Mouse (Mus musculus): ENCODE results near the gene Olfr972. TPM values are rescaled to one million over a fixed set of nuclear protein-coding genes. Genes with fewer than 3 reads are reported as not detected.
"Not testable (repeated sequence)": the region's sequence is repeated elsewhere in the genome, so short reads cannot be mapped to it uniquely, and the experiment has no call there.

Gene Olfr972
- polyA plus RNA-seq (2016; fragmentation: Nextera tagmentation; extraction: Ambion mirVana): not detected in 2 replicates

DNA sequence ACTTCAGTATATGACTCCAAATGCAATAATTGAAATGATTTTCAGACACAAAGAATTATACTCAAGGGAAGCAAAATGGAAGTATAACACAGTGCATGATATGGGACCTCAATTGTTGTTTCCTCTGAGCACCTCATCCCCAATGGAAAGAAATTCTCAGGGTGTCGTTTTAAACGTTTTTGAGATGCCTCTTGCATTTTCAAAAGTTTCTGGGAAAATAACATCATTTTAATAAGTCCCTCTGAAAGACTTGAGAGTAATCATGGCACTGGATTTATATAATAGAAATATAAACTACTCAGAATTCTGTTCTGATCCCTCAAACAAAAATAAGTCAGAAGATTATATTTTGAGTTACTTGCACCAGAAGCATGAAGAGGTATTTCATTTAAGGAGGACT, at the start of gene Olfr972:
Gene Olfr972, plus strand, starts transcription at position 301 of the 400 bp plus-strand sequence.
- no peak within 1 kb of the TSS for H3K4me3 ChIP-seq
- H3K9me3 ChIP-seq: no peaks in the 10 kb centered on the region
- no peak for DNase-seq (ENCODE audit: extremely low spot score, low spot score)
- H3K4me1 ChIP-seq: no peaks in the 10 kb centered on the region
- no peak within 1 kb of the TSS for H3K27ac ChIP-seq
- H3K36me3 ChIP-seq (replicated peaks): no peaks in the 10 kb centered on the region
- H3K27me3 ChIP-seq (ENCODE audit: poor library complexity, severe bottlenecking): no peaks in the 10 kb centered on the region
- 77% methylated on average over 2 of the region's 2 CpGs for WGBS

DNA sequence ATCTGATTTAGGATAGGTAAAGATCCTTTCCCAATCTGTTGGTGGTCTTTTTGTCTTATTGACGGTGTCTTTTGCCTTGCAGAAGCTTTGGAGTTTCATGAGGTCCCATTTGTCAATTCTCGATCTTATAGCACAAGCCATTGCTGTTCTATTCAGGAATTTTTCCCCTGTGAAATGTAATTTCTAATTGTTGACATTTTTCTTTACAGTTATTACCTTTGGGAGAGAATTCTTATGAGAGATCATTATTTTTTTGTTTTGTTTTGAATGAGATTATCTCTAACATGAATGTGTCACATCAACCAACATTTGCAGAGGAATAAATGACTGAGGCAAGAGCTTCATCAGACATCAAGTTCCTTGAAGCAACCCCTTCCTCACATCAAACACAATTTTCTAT, 29.6 kb upstream of the Olfr972 start, which contains the start of gene Olfr971:
Gene Olfr971, plus strand, starts transcription at position 301 of the 400 bp plus-strand sequence.
- WGBS: 94% methylated on average over 1 of the region's 2 CpGs
- not testable (repeated sequence) for H3K4me3 ChIP-seq; H3K27ac ChIP-seq; H3K9me3 ChIP-seq; H3K4me1 ChIP-seq; H3K36me3 ChIP-seq (replicated peaks); DNase-seq (ENCODE audit: extremely low spot score, low spot score); H3K27me3 ChIP-seq (ENCODE audit: poor library complexity, severe bottlenecking)

DNA sequence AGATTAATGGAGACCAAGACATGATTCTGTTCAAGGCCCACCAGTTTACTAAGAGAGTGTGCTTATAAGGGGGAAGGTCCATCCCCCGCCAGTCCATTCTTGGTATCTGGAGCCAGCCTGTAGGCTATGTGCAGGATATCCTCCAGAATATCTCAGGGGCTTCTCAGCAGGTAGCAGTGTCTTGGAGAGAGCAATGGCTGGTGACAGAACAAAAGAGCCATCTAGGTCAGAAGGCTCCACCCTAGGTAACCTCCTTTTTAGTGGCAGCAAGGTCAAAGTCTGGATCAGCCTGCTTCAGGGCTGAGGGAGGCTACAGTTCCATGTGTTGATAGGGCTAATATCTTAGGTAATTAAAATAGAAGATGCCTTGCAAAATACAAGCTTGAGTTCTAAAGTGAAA, 5.8 kb downstream of the Olfr972 start:
- 90% methylated on average over 1 of the region's 1 CpGs for WGBS
- H3K4me1 ChIP-seq; H3K9me3 ChIP-seq; H3K27me3 ChIP-seq (ENCODE audit: poor library complexity, severe bottlenecking); H3K27ac ChIP-seq; DNase-seq (ENCODE audit: extremely low spot score, low spot score); H3K36me3 ChIP-seq (replicated peaks); H3K4me3 ChIP-seq: not testable (repeated sequence)

DNA sequence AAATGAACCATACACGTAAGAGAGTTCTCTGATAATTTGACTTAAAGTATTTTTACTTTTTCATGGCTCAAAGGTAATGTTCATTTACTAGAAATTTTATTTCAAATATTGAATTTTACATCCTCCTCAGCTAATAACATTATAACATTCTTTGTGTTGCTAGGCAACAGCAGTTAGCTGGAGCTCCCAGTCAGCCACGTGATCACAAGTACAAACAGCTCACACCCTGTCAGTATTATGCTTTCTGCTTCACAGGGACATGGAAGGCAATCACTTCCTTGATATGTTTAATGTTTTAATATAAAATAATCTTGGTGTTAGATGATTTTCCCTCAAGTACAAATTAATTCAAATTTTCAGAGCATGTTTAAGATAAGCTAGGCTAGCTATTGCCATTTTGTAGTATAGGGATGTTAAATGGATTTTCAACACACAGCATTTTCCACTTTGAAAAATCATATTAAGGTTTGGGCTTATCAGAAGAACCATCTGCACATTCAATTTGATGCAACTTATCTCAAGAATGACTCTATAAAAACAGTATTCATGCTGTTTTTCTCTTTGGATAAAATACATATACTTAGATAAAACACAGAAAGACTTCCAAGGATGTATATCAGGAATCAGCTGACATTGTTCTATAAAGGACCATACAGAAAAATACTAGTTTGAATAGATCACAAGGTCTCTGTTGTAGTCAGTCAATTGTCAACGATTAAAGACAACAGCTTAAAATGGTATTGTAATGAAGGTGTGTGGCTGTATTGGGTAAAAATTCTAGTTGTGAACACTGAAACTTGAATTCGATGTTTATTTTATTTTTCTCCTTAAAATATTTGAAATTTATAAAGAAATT, 11.5 kb downstream of the Olfr972 start:
- not testable (repeated sequence) for H3K9me3 ChIP-seq; H3K36me3 ChIP-seq (replicated peaks); H3K4me3 ChIP-seq; H3K4me1 ChIP-seq; DNase-seq (ENCODE audit: extremely low spot score, low spot score); H3K27ac ChIP-seq; H3K27me3 ChIP-seq (ENCODE audit: poor library complexity, severe bottlenecking)
- WGBS: no CpG with 5 or more reads among the region's 4 CpGs

DNA sequence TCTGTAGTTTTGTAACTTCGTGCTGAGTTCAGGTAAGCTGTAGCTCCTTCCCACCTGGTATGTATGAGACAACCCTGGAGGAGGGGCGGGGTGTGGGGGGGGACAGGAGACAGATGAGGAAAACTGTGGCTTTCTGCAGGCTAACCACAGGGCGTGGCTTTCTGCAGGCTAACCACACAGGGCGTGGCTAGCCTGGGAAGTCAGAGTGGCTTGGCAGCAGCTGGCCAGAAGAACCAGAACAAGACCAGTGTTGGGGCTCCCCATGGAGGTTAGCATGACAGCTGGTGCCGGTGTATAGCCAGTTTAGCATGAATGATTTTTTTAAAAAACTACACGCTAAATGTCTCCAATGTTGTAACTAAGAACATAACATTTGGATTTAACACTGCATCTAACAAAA, 38.9 kb downstream of the Olfr972 start:
- Histone ChIP-seq H3K36me3 (replicated peaks) (no peaks in the 10 kb centered on the region), H3K9me3 (no peaks in the 10 kb centered on the region), H3K4me3 (no peak overlapping the region), H3K4me1 (no peaks in the 10 kb centered on the region), H3K27me3 (ENCODE audit: poor library complexity, severe bottlenecking) (no peaks in the 10 kb centered on the region), H3K27ac (no peak overlapping the region)
- no peak for DNase-seq (ENCODE audit: extremely low spot score, low spot score)
- WGBS: 80% methylated on average over 6 of the region's 6 CpGs

DNA sequence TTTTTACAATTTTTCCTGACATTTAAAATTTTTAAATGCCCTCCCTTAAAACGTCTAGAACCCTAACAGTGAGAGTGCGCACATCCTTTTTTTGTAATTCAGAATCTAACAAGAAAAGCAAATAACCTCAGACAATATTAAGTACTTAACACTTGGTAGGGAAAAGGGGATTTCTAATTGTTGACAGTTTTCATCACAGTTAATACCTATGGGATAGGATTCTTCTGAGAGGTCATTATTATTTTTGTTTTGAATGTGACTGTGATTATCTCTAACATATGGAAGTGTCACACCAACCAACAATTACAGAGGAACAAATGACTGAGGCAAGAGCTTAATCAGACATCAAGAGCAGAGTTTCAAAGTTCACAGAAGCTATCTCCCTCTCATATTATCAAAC, 40.8 kb downstream of the Olfr972 start, which contains the start of gene Olfr229:
Gene Olfr229, plus strand, starts transcription at position 301 of the 400 bp plus-strand sequence.
- Histone ChIP-seq H3K4me3 (no peak within 1 kb of the TSS), H3K36me3 (replicated peaks) (no peaks in the 10 kb centered on the region), H3K4me1 (no peaks in the 10 kb centered on the region), H3K9me3 (no peaks in the 10 kb centered on the region), H3K27ac (no peak within 1 kb of the TSS), H3K27me3 (ENCODE audit: poor library complexity, severe bottlenecking) (no peaks in the 10 kb centered on the region)
- no peak for DNase-seq (ENCODE audit: extremely low spot score, low spot score)
- whole genome bisulfite sequencing: 81% methylated on average over 2 of the region's 2 CpGs

DNA sequence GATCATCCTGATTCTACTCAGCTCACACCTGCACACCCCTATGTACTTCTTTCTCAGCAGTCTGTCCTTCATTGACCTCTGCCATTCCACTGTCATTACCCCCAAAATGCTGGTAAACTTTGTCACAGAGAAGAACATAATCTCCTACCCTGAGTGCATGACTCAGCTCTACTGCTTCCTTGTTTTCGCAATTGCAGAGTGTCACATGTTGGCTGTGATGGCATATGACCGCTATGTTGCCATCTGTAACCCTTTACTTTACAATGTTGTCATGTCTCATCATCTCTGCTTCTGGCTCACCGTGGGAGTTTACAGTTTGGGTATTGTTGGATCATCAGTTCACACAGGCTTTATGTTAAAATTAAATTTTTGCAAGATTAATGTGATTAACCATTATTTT, 43.7 kb downstream of the Olfr972 start:
- Histone ChIP-seq H3K36me3 (replicated peaks) (no peaks in the 10 kb centered on the region), H3K9me3 (no peaks in the 10 kb centered on the region), H3K4me1 (no peaks in the 10 kb centered on the region), H3K4me3 (no peak overlapping the region), H3K27me3 (ENCODE audit: poor library complexity, severe bottlenecking) (no peaks in the 10 kb centered on the region), H3K27ac (no peak overlapping the region)
- DNase-seq (ENCODE audit: extremely low spot score, low spot score): no peak
- 88% methylated on average over 3 of the region's 3 CpGs for WGBS

Other genes starting within 250 kb of the Olfr972 start
- not detected in 2 replicates for gene Olfr960, start 245.0 kb upstream of the Olfr972 start, polyA plus RNA-seq (2016; fragmentation: Nextera tagmentation; extraction: Ambion mirVana)
- not detected in 2 replicates for gene Olfr961, start 221.3 kb upstream of the Olfr972 start, polyA plus RNA-seq (2016; fragmentation: Nextera tagmentation; extraction: Ambion mirVana)
- not detected in 2 replicates for gene Olfr963, start 199.2 kb upstream of the Olfr972 start, polyA plus RNA-seq (2016; fragmentation: Nextera tagmentation; extraction: Ambion mirVana)
- gene Olfr149, start 159.3 kb upstream of the Olfr972 start, polyA plus RNA-seq (2016; fragmentation: Nextera tagmentation; extraction: Ambion mirVana): not detected in 2 replicates
- not detected in 2 replicates for gene Olfr965, start 155.1 kb upstream of the Olfr972 start, polyA plus RNA-seq (2016; fragmentation: Nextera tagmentation; extraction: Ambion mirVana)
- not detected in 2 replicates for gene Olfr150, start 135.4 kb upstream of the Olfr972 start, polyA plus RNA-seq (2016; fragmentation: Nextera tagmentation; extraction: Ambion mirVana)
- not detected in 2 replicates for gene Olfr967, start 120.2 kb upstream of the Olfr972 start, polyA plus RNA-seq (2016; fragmentation: Nextera tagmentation; extraction: Ambion mirVana)
- not detected in 2 replicates for gene Olfr968, start 83.2 kb upstream of the Olfr972 start, polyA plus RNA-seq (2016; fragmentation: Nextera tagmentation; extraction: Ambion mirVana)
- gene Olfr969, start 75.5 kb upstream of the Olfr972 start, polyA plus RNA-seq (2016; fragmentation: Nextera tagmentation; extraction: Ambion mirVana): not detected in 2 replicates
- not detected in 2 replicates for gene Olfr970, start 57.6 kb upstream of the Olfr972 start, polyA plus RNA-seq (2016; fragmentation: Nextera tagmentation; extraction: Ambion mirVana)
- gene Olfr971, start 29.5 kb upstream of the Olfr972 start, polyA plus RNA-seq (2016; fragmentation: Nextera tagmentation; extraction: Ambion mirVana): not detected in 2 replicates
- gene Olfr229, start 40.9 kb downstream of the Olfr972 start, polyA plus RNA-seq (2016; fragmentation: Nextera tagmentation; extraction: Ambion mirVana): not detected in 2 replicates
- gene Olfr974, start 71.1 kb downstream of the Olfr972 start, polyA plus RNA-seq (2016; fragmentation: Nextera tagmentation; extraction: Ambion mirVana): not detected in 2 replicates
- gene Olfr975, start 85.6 kb downstream of the Olfr972 start, polyA plus RNA-seq (2016; fragmentation: Nextera tagmentation; extraction: Ambion mirVana): not detected in 2 replicates
- gene Olfr976, start 94.7 kb downstream of the Olfr972 start, polyA plus RNA-seq (2016; fragmentation: Nextera tagmentation; extraction: Ambion mirVana): not detected in 2 replicates
- gene Olfr978, start 125.7 kb downstream of the Olfr972 start, polyA plus RNA-seq (2016; fragmentation: Nextera tagmentation; extraction: Ambion mirVana): not detected in 2 replicates
- not detected in 2 replicates for gene Olfr979, start 137.0 kb downstream of the Olfr972 start, polyA plus RNA-seq (2016; fragmentation: Nextera tagmentation; extraction: Ambion mirVana)
- gene Olfr980, start 143.2 kb downstream of the Olfr972 start, polyA plus RNA-seq (2016; fragmentation: Nextera tagmentation; extraction: Ambion mirVana): not detected in 2 replicates
- not detected in 2 replicates for gene Olfr981, start 155.0 kb downstream of the Olfr972 start, polyA plus RNA-seq (2016; fragmentation: Nextera tagmentation; extraction: Ambion mirVana)
- gene Olfr982, start 207.4 kb downstream of the Olfr972 start, polyA plus RNA-seq (2016; fragmentation: Nextera tagmentation; extraction: Ambion mirVana): not detected in 2 replicates
- gene Olfr983, start 227.2 kb downstream of the Olfr972 start, polyA plus RNA-seq (2016; fragmentation: Nextera tagmentation; extraction: Ambion mirVana): not detected in 2 replicates
- not detected in 2 replicates for gene Olfr984, start 247.8 kb downstream of the Olfr972 start, polyA plus RNA-seq (2016; fragmentation: Nextera tagmentation; extraction: Ambion mirVana)